Mouse (Mus musculus) C2C12 (cell line): Measurements from ENCODE around the gene Miga2. TPM values are rescaled to one million over a fixed set of nuclear protein-coding genes. Genes with fewer than 3 reads are reported as not detected.

Source experiments
- H3K27me3 ChIP-seq: one replicate; pipeline ENCODE4 v1.6.1; 2011; ENCODE audit not compliant: control insufficient read depth, insufficient read depth, insufficient read length
- H3K36me3 ChIP-seq: one replicate; pipeline ENCODE4 v1.6.1; 2011; ENCODE audit not compliant: control insufficient read depth, insufficient read depth
- H3K4me3 ChIP-seq: one replicate; pipeline ENCODE4 v1.5.1; 2011; ENCODE audit warnings: mild to moderate bottlenecking, control low read depth; ENCODE audit not compliant: poor library complexity, insufficient read depth, severe bottlenecking
- H3K79me2 ChIP-seq: one replicate; pipeline ENCODE4 v1.6.1; 2011; ENCODE audit not compliant: control insufficient read depth, insufficient read depth
- H3K79me3 ChIP-seq: one replicate; pipeline ENCODE4 v1.6.1; 2011; ENCODE audit warnings: low read depth, control low read depth
- H3ac ChIP-seq: one replicate; pipeline ENCODE3; 2011; ENCODE audit warnings: low read depth; ENCODE audit not compliant: control insufficient read depth, insufficient read length
- CEBPB ChIP-seq: IDR thresholded peaks from one replicate; pipeline ENCODE4 v1.6.1; 2011; ENCODE audit warnings: low read depth, mild to moderate bottlenecking, control low read depth, moderate library complexity
- CTCF ChIP-seq: IDR thresholded peaks from one replicate; pipeline ENCODE4 v1.5.1; 2011; ENCODE audit not compliant: control insufficient read depth, insufficient read depth, insufficient read length
- FOSL1 ChIP-seq: IDR thresholded peaks from one replicate; pipeline ENCODE4 v1.8.0; 2011; ENCODE audit warnings: mild to moderate bottlenecking, low read length; ENCODE audit not compliant: poor library complexity, insufficient read depth, severe bottlenecking
- MAX ChIP-seq: IDR thresholded peaks from one replicate; pipeline ENCODE4 v1.6.1; 2011; ENCODE audit warnings: mild to moderate bottlenecking, control low read depth
- MYOD1 ChIP-seq: IDR thresholded peaks from one replicate; pipeline ENCODE4 v1.6.1; 2011; ENCODE audit warnings: low read depth; ENCODE audit not compliant: control insufficient read depth, insufficient read length
- MYOG ChIP-seq: IDR thresholded peaks from one replicate; pipeline ENCODE4 v1.6.1; 2011; ENCODE audit not compliant: control insufficient read depth, insufficient read length; ENCODE audit errors: extremely low read depth
- USF1 ChIP-seq: IDR thresholded peaks from one replicate; pipeline ENCODE4 v1.6.1; 2011; ENCODE audit warnings: low read depth, mild to moderate bottlenecking, control low read depth, moderate library complexity
- polyA plus RNA-seq: library from polyadenylated mRNA; unstranded; fragments of >200 nt; fragmentation: generic; extraction: Trizol; gene quantifications from one replicate; pipeline ENCODE4 v1.2.1, GENCODE M21; 2012; ENCODE audit warnings: missing spikeins

Gene Miga2
- polyA plus RNA-seq, 1 experiment: 29.4 TPM

DNA sequence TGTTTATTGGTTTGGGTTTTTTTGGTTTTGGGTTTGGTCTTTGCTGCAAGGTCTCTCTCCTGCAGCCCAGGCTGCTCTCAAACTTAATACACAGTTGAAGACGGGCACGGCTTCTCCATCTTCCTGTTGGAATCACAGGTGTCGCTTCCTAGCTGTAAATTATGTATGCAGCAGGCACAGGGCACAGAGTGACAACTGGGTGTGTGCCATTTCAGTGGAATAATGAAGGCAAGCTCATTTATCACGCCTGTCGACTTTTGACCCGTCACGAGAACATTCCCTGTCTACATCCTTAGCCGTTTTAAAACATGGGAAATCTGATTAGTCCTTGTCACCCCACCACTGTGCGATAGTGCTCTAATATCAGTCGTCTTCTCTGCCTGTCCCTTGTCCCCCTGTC lies 3.4 kb upstream of the Miga2 start:
- no peaks in the 10 kb centered on the region for H3K27me3 ChIP-seq
- peaks cover 49% of the 10 kb centered on the region for H3K79me2 ChIP-seq
- peaks cover 22% of the 10 kb centered on the region for H3K79me3 ChIP-seq
- H3K36me3 ChIP-seq: no peaks in the 10 kb centered on the region
- TF ChIP-seq MAX (no peak), CEBPB (no peak), USF1 (no peak), FOSL1 (no peak), MYOD1 (no peak), MYOG (no peak), CTCF (no peak)
- no peak overlapping the region for H3K4me3 ChIP-seq
- no peak overlapping the region for H3ac ChIP-seq

GRCm38 (mm10) chr2:30362865-30363264 lies 1.2 kb upstream of the Miga2 start:
- Histone ChIP-seq H3K36me3 (peaks cover 5% of the 10 kb centered on the region), H3K4me3 (no peak overlapping the region), H3K79me2 (peaks cover 47% of the 10 kb centered on the region), H3ac (no peak overlapping the region), H3K27me3 (no peaks in the 10 kb centered on the region), H3K79me3 (peaks cover 26% of the 10 kb centered on the region)
- TF ChIP-seq USF1 (no peak), MAX (no peak)

- H3K79me3 ChIP-seq: peaks cover 19% of the 10 kb centered on the region
- H3K27me3 ChIP-seq: no peaks in the 10 kb centered on the region
- peak overlapping the region; percentile 90 for H3K4me3 ChIP-seq
- no peak for TF ChIP-seq MYOD1
- TF ChIP-seq CEBPB: no peak
- TF ChIP-seq MAX: no peak
- TF ChIP-seq USF1: no peak
- no peak for TF ChIP-seq MYOG
- TF ChIP-seq FOSL1: no peak
- no peak for TF ChIP-seq CTCF
- H3K36me3 ChIP-seq: peaks cover 24% of the 10 kb centered on the region
- peaks cover 36% of the 10 kb centered on the region for H3K79me2 ChIP-seq
- peak overlapping the region; percentile 75 for H3ac ChIP-seq
Observed at GRCm38 (mm10) chr2:30365281-30366069, 1.4 kb downstream of the Miga2 start.

DNA sequence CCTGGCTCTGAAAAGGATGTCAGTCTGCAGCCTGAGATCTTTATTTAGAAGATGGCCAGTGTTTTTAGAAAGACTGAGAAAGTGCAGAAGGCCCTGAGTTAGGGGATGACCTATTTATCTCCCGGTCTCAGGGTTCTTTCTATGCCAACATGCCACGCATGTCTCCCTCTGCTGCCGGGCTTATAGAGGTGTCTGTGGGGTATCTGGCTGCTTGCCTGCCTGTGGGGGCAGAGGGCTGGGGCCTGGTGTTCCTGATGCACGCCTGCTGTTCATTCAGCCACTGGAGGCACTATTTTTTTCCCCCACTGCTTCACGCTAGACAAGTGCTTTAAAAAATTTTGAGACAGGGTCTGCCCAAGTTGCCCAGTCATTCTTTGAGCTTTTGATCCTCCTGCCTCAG lies 2.2 kb downstream of the Miga2 start:
- peaks cover 31% of the 10 kb centered on the region for H3K36me3 ChIP-seq
- TF ChIP-seq USF1: no peak
- no peak for TF ChIP-seq MYOD1
- TF ChIP-seq CEBPB: no peak
- TF ChIP-seq FOSL1: no peak
- no peak for TF ChIP-seq MYOG
- no peak for TF ChIP-seq CTCF
- TF ChIP-seq MAX: no peak
- peaks cover 36% of the 10 kb centered on the region for H3K79me2 ChIP-seq
- H3ac ChIP-seq: no peak overlapping the region
- H3K27me3 ChIP-seq: no peaks in the 10 kb centered on the region
- H3K4me3 ChIP-seq: no peak overlapping the region
- H3K79me3 ChIP-seq: peaks cover 19% of the 10 kb centered on the region

DNA sequence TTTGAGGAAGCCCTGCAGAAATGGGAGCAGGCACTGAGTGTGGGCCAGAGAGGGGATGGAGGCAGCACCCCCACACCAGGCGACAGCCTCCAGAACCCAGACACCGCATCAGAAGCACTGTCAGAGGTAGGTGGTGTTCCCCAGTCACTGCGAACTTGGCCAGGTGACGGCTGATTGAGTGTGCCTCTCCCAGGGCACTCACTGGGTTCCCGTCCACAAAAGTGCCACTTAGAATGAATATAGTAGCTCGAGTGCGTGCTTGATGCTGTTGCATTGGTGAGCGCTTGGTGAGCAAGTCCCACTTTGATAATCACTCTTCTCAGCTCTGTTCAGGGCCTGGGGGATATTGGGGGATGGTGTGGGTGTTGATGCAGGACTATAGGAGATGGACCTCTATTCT lies 7.5 kb downstream of the Miga2 start:
- Histone ChIP-seq H3K36me3 (peaks cover 62% of the 10 kb centered on the region), H3K79me3 (peaks cover 5% of the 10 kb centered on the region), H3ac (no peak overlapping the region), H3K4me3 (no peak overlapping the region), H3K27me3 (no peaks in the 10 kb centered on the region), H3K79me2 (peaks cover 11% of the 10 kb centered on the region)
- TF ChIP-seq MYOG (no peak), USF1 (no peak), FOSL1 (no peak), MYOD1 (no peak), CEBPB (no peak), CTCF (no peak), MAX (no peak)

- Histone ChIP-seq H3K27me3 (no peaks in the 10 kb centered on the region), H3ac (no peak overlapping the region), H3K36me3 (peaks cover 61% of the 10 kb centered on the region), H3K4me3 (no peak overlapping the region), H3K79me3 (no peaks in the 10 kb centered on the region), H3K79me2 (no peaks in the 10 kb centered on the region)
- TF ChIP-seq MYOG (no peak), MYOD1 (no peak), USF1 (no peak), CEBPB (no peak), FOSL1 (no peak), CTCF (no peak), MAX (no peak)
Observed at GRCm38 (mm10) chr2:30372726-30373125, 8.7 kb downstream of the Miga2 start.
